In genomic region chr11:86836366-86836765, GRCm38 (mm10) we compare ENCODE assay signal across 1 mouse cellular context.
TF ChIP-seq lines count a peak whose summit lies in the region.

No protein-coding gene starts in this region.

TF ChIP-seq in CH12.LX, 34 proteins besides CTCF, POLR2A, EP300 and RAD21 (continued from another document):
- no peak for TF ChIP-seq HCFC1 (IDR thresholded peaks at IDR 0.05; ENCODE audit: low read depth, low read length)
